Mouse (Mus musculus) spleen, adult 2 months (tissue): Measurements from ENCODE around the gene Acsl3. TPM values are rescaled to one million over a fixed set of nuclear protein-coding genes. Genes with fewer than 3 reads are reported as not detected.
A peak's percentile ranks its signal among the peaks of the same experiment; 100 is the strongest.

Source experiments
- DNase-seq, 2 experiments: peaks; one replicate each; pipeline versions ENCODE4 v3.0.0 to v3.0.0-alpha.2; 2012 to 2021; ENCODE audit warnings: low spot score in 2 of 2, low read depth in 1 of 2
- H3K27ac ChIP-seq: fragments of 200-500 bp; 2 replicates; pipeline ENCODE4 v1.5.1; 2012; ENCODE audit warnings: low read length, inconsistent platforms; ENCODE audit not compliant: insufficient read depth
- H3K27me3 ChIP-seq: fragments of 200-500 bp; 2 replicates; pipeline ENCODE4 v1.6.1; 2012; ENCODE audit warnings: mild to moderate bottlenecking, moderate library complexity, low read length, inconsistent platforms; ENCODE audit not compliant: control insufficient read depth, insufficient read depth
- H3K36me3 ChIP-seq: fragments of 200-500 bp; 2 replicates; pipeline ENCODE4 v1.6.1; 2012; ENCODE audit warnings: mild to moderate bottlenecking, low read length, inconsistent platforms; ENCODE audit not compliant: control insufficient read depth, insufficient read depth
- H3K4me1 ChIP-seq: fragments of 200-500 bp; 2 replicates; pipeline ENCODE4 v1.6.1; 2011; ENCODE audit warnings: inconsistent platforms; ENCODE audit not compliant: control insufficient read depth, insufficient read depth, insufficient read length
- H3K4me3 ChIP-seq: fragments of 200-500 bp; 2 replicates; pipeline ENCODE4 v1.5.1; 2011; ENCODE audit warnings: mild to moderate bottlenecking, inconsistent platforms; ENCODE audit not compliant: insufficient read depth, insufficient read length; ENCODE audit errors: extremely low read depth
- CTCF ChIP-seq: fragments of 200-500 bp; IDR thresholded peaks from 2 replicates; pipeline ENCODE4 v1.5.1; 2011; ENCODE audit warnings: mild to moderate bottlenecking, inconsistent platforms; ENCODE audit not compliant: insufficient read depth, insufficient read length, insufficient replicate concordance; ENCODE audit errors: extremely low read depth
- POLR2A ChIP-seq: fragments of 200-500 bp; IDR thresholded peaks from 2 replicates; pipeline ENCODE4 v1.6.1; 2011; ENCODE audit warnings: low read depth, low read length, inconsistent platforms
- WGBS: fragments of 180-500 bp; shearing (Covaris S2); methylation state at CpG from one replicate; pipeline ENCODE4 v1.1.7; 2018; 5-methylcytosine and 5-hydroxymethylcytosine counted together
- polyA plus RNA-seq: library from polyadenylated mRNA; depleted of rRNA; stranded (reverse); fragments of >200 nt; gene quantifications from 2 replicates; pipeline ENCODE4 v1.2.3, GENCODE M21; 2012

Acsl3 gene
- polyA plus RNA-seq, 1 experiment = 1.8 TPM

DNA sequence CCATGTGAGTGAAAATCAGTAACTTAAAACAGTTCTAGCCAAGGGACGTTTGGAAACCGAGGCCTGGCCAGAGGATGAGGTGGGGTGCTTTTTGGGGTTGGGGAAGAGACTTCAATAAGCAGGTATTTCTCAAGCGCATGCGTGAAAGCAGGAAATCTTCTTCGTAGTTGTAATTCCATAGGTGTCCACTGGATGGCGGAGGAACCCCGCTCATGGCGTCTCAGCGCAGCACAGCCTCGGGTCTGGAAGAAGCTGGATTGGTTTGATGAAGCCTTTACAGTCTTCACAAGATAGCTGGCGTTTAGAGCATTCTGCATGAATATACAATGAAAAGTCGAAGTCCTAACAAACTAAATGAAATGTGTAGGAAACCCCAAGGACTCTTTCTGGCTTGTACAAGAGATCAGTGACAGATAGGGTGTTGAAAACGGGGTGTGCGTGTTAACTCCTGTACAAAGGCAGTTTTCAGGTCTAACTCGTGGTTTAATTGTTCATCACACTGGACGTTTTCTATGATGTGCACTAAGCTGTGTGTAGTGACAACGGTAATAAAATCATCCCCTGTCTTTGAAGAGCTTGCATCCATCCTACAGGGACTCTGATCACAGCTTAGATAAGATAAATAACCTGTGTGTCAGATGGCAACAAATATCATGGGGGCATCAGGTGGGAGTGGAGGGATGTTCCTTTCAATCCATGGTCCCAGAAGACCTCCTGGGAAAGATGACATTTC lies 67.0 kb downstream of the Acsl3 start:
- TF ChIP-seq POLR2A (no peak), CTCF (peak; percentile 90)
- WGBS = 13% methylated on average over 17 of the region's 17 CpGs
- no peak overlapping the region for H3K27ac ChIP-seq
- no peaks in the 10 kb centered on the region for H3K4me1 ChIP-seq
- no peak overlapping the region for H3K4me3 ChIP-seq
- peak; percentile 47 to 65 for DNase-seq
- H3K36me3 ChIP-seq = no peaks in the 10 kb centered on the region
- H3K27me3 ChIP-seq = no peaks in the 10 kb centered on the region

GRCm38 (mm10) chr1:78725191-78725490 lies 67.5 kb downstream of the Acsl3 start:
- 26% methylated on average over 3 of the region's 3 CpGs for WGBS
- H3K36me3 ChIP-seq = no peaks in the 10 kb centered on the region
- DNase-seq = no peak
- H3K27ac ChIP-seq = no peak overlapping the region
- no peaks in the 10 kb centered on the region for H3K4me1 ChIP-seq
- no peaks in the 10 kb centered on the region for H3K27me3 ChIP-seq
- H3K4me3 ChIP-seq = no peak overlapping the region
- TF ChIP-seq CTCF = no peak
- no peak for TF ChIP-seq POLR2A

- no peaks in the 10 kb centered on the region for H3K36me3 ChIP-seq
Observed at GRCm38 (mm10) chr1:78725617-78726223, 68.1 kb downstream of the Acsl3 start.

GRCm38 (mm10) chr1:78730114-78730720 lies 72.6 kb downstream of the Acsl3 start:
- Histone ChIP-seq H3K27me3 (no peaks in the 10 kb centered on the region), H3K27ac (no peak overlapping the region), H3K4me3 (no peak overlapping the region), H3K36me3 (no peaks in the 10 kb centered on the region), H3K4me1 (no peaks in the 10 kb centered on the region)
- 82% methylated on average over 9 of the region's 9 CpGs for WGBS
- TF ChIP-seq CTCF (no peak), POLR2A (no peak)
- DNase-seq = no peak

More at GRCm38 (mm10) chr1:78725617-78726223, 68.1 kb downstream of the Acsl3 start:
- Histone ChIP-seq H3K4me3 (no peak overlapping the region), H3K27me3 (no peaks in the 10 kb centered on the region), H3K27ac (no peak overlapping the region), H3K4me1 (no peaks in the 10 kb centered on the region)
- TF ChIP-seq CTCF (no peak), POLR2A (no peak)
- 81% methylated on average over 6 of the region's 6 CpGs for WGBS
- DNase-seq = no peak

- no peak overlapping the region for H3K27ac ChIP-seq
- no peaks in the 10 kb centered on the region for H3K27me3 ChIP-seq
- 89% methylated on average over 9 of the region's 9 CpGs for WGBS
- no peak overlapping the region for H3K4me3 ChIP-seq
- DNase-seq = no peak
- no peaks in the 10 kb centered on the region for H3K4me1 ChIP-seq
- TF ChIP-seq POLR2A (no peak), CTCF (no peak)
- H3K36me3 ChIP-seq = no peaks in the 10 kb centered on the region
Observed at GRCm38 (mm10) chr1:78732290-78732689, 74.7 kb downstream of the Acsl3 start.

DNA sequence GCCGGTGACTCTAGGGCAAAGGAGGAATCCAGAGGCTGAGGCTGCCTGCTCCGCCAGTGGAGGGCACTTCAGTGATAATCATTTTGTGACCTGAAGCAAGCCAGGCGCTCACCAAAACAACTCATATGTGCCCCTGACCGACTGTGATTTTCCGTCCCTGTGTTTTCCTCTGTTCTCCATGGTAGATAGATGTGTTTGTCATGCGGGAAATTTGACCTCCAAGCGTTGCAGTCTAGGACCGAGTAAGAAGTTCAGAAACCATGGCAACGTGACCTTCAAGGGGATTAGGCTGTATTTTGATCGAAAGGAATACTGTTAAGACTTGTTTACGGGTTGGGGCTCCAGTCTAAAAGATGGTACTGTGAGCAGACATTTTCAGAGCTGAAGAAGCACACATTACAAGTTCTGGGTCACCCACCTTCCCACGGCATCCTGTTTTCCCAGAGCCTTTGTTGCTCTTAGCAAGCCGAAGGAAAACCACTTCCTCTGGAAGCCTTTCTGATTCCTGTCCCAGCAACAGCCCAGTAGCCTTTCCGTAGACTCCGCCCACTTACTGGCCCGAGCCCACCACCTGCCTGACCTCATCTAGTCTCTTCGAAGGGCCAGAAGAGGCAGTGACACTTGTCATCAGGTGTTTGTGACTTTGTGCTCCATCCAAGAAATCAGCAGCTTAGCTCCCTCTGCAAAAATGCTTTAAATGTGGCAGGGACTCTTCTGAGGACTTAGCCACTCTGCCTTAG lies 76.8 kb downstream of the Acsl3 start:
- H3K36me3 ChIP-seq = no peaks in the 10 kb centered on the region
- 66% methylated on average over 17 of the region's 17 CpGs for WGBS
- H3K27me3 ChIP-seq = no peaks in the 10 kb centered on the region
- no peak for DNase-seq
- no peak overlapping the region for H3K4me3 ChIP-seq
- H3K4me1 ChIP-seq = no peaks in the 10 kb centered on the region
- no peak for TF ChIP-seq CTCF
- TF ChIP-seq POLR2A = no peak
- H3K27ac ChIP-seq = no peak overlapping the region
